Mouse (Mus musculus) large intestine, adult 2 months (tissue): ENCODE results near the gene Emc10. TPM values are rescaled to one million over a fixed set of nuclear protein-coding genes. Genes with fewer than 3 reads are reported as not detected.

Experiments used
- DNase-seq: peaks from one replicate; pipeline ENCODE4 v3.0.0-alpha.2; 2012; ENCODE audit warnings: low read depth, low spot score
- WGBS: fragments of 180-500 bp; shearing (Covaris S2); methylation state at CpG from one replicate; pipeline ENCODE4 v1.1.7; 2018; 5-methylcytosine and 5-hydroxymethylcytosine counted together
- polyA plus RNA-seq: library from polyadenylated mRNA; depleted of rRNA; stranded (reverse); fragments of >200 nt; gene quantifications from 2 replicates; pipeline ENCODE4 v1.2.3, GENCODE M21; 2012; rRNA removed

Emc10 gene
- polyA plus RNA-seq: 144 and 159 TPM in 2 replicates

DNA sequence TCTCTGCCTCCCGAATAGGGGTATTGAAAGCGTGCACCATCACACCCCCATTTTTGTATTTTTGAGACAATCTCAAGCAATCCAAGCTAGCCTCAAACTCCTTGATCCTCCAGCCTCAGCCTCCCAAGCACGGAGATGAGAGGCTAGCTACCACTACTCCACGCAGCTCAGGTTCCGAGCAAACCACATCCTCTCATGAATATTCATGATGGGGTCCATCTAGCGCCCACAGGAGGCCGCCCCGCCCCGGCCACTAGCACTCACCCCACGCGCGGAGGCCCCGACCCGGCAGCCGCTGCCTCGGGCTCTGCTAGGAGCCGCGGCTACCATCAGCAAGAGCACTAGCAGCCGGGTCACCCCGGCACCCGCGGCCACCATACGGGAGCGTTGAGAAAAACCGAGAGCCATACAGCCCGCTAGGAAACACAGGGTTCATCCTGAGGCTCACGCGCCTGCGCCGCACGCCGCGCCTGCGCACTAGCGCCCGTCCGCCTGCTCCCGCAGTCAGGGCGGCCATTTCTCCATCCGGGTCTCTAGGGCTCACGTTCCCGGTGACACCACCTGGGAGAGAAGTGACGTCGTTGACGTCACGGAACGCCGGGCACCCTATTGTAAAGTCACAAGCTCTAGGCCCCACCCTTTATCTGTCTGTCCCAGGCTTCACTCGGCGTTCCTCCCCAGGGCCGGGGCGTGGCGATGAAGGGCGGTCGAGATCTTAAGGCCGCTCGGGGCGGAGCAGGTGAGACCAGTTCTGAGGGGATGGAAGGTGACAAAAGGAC lies at the start of gene Emc10, which contains the start of gene Fam71e1:
Gene Emc10, minus strand, starts transcription at position 538 of the 779 bp plus-strand sequence.
Gene Fam71e1, plus strand, starts transcription at position 590 of the 779 bp plus-strand sequence.
- peak; percentile 93 for DNase-seq
- WGBS: under 1% methylated on average over 58 of the region's 58 CpGs

DNA sequence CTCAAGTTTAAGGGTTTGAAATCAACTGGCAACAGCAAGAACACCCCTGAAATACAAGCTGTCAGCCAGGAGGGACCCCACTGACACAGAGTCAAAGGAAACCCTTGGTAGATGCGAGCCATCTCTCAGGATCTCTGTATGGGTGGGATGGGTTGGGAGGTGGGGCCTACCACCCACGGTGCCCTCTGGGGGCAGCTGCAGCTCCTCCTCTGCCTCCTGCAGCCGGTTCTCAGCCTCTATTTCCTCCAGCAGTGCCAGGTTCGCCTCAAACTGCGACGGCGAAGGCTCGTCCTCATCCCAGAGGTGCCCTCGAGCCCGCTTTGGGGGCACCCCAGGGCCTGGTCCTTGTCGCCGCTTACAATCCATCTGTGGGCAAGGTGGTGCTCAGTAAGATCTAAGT lies 46.7 kb upstream of the Emc10 start:
- DNase-seq: no peak
- 82% methylated on average over 12 of the region's 12 CpGs for WGBS

GRCm38 (mm10) chr7:44542555-44542954 lies 46.2 kb upstream of the Emc10 start:
- no peak for DNase-seq
- WGBS: 89% methylated on average over 11 of the region's 11 CpGs

GRCm38 (mm10) chr7:44538756-44539624 lies 42.7 kb upstream of the Emc10 start:
- no peak for DNase-seq
- WGBS: 92% methylated on average over 41 of the region's 41 CpGs

GRCm38 (mm10) chr7:44537496-44537895 lies 41.2 kb upstream of the Emc10 start:
- no peak for DNase-seq
- 92% methylated on average over 13 of the region's 13 CpGs for WGBS

DNA sequence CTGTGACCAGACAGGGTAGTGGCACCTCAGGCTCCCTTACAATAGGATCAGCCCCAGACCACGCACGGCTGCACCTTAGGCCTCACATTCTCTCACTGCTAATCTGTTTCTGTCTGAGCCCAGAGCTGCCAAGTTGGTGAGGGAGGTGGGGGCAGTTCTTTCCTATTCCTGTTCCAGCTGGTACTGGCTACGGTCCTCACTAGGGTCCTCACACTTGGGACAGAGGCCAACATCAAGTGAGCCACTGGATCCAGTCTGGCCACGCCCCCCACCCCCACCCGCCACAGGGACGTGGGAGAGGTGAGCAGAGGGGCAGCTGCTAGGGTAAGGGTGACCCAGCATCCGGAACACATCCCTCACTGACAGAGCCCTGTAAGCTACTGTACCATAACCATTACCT lies 40.7 kb upstream of the Emc10 start:
- WGBS: 81% methylated on average over 7 of the region's 7 CpGs
- no peak for DNase-seq

- no peak for DNase-seq
- whole genome bisulfite sequencing: 68% methylated on average over 6 of the region's 6 CpGs
These were observed 40.2 kb upstream of the Emc10 start for GRCm38 (mm10) chr7:44536590-44536968.

GRCm38 (mm10) chr7:44535657-44536589 lies 39.6 kb upstream of the Emc10 start:
- 93% methylated on average over 27 of the region's 27 CpGs for WGBS
- no peak for DNase-seq

DNA sequence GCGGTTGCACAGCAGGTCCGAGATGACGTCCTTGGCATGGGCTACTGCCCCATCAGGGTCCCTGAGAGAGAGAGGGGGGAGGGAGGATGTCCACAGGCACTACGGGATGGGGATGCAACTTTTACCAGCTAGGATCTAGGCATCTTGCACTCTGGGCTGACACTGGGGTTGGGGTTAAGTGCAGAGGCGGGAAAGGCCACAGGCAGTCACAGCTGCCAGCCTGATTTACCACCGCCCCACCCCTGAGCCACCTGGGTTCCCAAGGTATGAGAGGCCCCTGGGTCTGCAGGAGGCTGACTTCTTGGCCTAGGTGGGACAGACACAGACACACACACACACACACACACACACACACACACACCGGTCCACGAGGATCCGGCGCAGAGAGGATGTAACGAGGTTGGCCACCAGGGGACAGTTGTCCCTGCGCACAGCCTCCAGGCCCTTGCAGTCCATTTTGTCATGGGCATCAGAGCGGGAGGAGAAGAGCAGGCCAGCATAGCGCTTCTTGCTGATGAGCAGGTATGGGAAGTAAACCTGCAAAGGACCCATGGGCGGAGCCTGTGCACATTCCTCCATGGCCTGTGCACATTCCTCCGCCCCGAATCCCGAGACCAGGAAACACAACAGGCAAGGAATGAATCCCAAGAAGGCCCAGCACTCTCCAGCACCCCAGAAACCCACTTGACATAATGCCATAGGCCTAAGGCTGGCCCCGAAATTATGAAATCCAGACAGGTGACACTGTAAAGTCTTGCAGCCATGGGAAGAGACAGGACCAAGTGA lies 38.5 kb upstream of the Emc10 start:
- WGBS: 86% methylated on average over 19 of the region's 19 CpGs
- no peak for DNase-seq

DNA sequence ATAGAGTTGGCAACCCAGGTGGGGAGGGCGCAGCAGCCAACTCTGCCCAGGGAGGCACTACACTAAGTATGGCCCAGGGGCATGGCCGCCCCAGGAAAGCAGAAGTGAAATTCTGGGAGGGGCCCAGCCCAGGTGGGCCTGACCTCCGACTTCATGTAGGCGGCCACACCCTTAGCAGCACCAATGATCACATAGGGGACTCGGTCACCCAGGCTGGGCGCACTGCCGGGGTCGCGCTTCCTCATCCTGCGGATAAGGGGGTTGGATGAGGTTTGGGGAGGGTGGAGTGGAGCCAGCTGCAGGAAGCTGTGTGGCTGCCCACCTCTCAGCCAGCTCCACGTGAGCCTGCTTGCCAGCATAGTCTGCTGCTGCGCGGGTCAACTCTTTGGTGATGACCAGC lies 37.9 kb upstream of the Emc10 start:
- 84% methylated on average over 13 of the region's 13 CpGs for WGBS
- DNase-seq: no peak

DNA sequence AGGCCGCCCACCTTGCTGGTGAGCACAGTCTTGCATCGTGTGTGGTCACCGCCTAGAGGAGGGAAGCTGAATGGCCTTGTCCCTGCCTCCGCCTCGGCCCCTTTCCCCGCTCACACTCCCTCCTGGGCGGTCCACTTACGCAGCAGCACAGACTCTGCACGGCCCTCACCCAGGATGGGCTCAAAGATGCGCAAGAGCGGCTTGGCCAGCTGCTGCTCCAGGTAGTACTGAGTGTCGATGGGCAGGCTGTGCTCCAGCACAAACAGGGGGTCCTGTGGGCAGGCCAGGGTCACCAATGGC lies 37.4 kb upstream of the Emc10 start:
- 92% methylated on average over 12 of the region's 12 CpGs for WGBS

DNA sequence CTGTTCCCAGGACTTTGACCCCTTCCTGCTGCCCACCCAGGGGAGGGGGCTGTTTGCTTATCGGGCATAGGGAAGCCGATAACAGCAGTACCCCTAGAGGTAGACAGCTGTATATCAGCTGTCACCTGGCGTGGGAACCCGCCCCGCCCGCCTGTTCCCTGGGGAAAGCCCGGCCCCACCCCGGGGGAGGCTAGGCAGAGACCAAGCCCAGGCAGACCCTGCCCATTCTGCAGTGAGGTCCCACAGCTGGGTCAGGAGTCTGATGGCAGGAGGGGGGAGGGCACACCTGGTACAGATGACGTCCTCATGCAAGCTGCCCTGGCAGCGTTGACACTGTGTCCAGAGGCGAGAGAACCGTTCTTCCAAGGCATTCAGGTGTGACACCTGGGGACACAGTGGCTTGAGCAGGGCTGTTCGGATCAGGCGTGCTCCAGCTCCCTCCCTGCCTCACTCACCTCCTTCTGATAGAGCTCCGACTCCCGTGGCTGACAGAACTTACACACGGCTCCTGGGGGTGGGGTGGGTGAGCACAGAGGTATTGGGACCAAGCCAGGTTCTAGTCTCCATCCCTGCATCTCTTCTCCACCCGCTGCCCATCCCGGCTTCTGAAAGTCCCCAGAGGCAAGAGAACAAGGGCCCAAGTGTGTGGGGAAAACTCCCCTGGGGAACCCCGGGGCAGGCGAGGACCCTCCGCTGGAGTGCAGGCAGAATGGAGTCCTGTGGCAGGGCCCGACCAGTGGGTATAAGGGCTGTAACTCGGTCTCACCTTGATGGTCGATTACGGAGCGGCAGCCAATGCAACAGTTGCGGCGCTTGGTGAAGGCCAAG lies 36.8 kb upstream of the Emc10 start:
- no peak for DNase-seq
- 64% methylated on average over 29 of the region's 29 CpGs for WGBS

More for the DNA sequence above, 37.4 kb upstream of the Emc10 start:
- DNase-seq: no peak

DNA sequence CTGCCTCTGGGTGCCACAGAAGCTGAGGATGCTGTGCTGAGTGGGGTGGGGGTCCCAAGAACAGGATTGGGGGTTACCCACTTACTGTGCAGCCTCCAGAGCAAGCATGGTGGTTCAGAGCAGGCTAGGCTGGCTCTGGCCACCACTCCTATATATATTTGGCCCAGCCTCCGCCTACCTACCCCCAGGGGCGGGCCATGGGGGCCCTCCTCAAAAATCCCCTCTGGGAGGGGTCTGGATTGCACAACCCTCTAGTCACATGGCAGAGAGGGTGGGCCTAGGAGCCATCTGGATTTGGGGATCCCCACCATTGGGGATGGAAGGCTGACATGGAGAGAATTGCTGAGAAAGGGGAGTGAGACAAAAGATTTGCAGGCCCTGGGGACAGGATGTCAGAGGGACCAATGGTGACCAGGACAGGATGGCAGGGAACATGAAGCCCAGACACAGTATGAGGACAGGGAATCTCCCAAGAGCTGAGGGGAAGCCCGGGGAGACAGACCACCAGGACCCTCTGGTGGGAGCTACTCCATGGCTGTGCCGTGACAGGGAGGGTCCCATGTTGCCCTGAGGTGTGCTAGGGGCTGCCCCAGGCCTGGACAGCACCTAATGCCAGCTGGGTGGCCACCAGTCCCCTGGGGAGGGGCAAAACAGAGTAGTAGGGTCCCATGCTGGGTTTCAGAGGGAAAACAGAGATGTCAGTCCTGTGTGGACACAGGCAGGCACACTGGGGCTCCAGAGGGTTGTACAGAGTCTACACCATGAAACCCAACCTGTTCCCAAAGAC lies 35.8 kb upstream of the Emc10 start, which contains the start of gene Spib:
Gene Spib, minus strand, starts transcription at position 126 of the 787 bp plus-strand sequence.
- WGBS: 89% methylated on average over 4 of the region's 4 CpGs

DNA sequence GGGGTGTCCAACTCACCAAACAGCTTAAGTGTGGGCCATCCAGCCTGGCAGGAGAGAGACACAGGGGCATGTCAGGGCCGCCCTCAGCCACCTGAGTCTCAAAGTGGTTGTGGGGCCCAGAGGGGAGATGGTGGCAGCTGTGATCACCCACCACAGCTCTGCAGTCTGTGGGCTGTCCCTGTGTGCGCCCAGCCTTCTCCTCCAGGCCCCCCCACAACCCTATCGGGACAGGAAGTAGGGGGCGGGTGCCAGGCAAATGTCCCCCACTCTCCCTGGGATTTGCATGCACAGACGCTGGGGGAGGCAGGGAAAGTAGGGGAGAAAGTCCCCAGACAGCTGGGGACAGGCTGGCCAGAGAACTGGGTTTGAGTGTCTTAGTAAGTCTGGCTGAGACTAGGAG lies 34.9 kb upstream of the Emc10 start:
- no peak for DNase-seq
- WGBS: 53% methylated on average over 5 of the region's 5 CpGs

More for the DNA sequence above, 35.8 kb upstream of the Emc10 start, which contains the start of gene Spib:
- no peak for DNase-seq

DNA sequence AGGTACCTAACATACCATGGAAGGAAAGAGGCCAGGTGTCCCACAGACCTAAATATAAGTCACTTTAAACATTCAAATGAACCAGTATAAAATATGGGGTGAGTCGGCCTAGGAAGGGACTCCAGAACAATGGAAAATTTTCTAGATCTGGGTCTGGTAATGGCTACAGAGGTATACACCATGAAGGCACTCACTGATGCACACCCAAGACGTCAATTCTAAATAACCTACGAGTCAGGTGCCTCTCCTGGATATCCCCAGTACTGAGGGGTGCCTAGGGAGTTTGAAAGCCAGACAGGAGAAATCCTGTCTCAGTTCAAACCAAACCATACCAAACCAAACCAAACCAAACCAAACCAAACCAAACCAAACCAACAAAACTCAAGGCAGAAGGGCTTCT lies 34.2 kb upstream of the Emc10 start:
- no peak for DNase-seq
- 75% methylated on average over 3 of the region's 3 CpGs for WGBS

DNA sequence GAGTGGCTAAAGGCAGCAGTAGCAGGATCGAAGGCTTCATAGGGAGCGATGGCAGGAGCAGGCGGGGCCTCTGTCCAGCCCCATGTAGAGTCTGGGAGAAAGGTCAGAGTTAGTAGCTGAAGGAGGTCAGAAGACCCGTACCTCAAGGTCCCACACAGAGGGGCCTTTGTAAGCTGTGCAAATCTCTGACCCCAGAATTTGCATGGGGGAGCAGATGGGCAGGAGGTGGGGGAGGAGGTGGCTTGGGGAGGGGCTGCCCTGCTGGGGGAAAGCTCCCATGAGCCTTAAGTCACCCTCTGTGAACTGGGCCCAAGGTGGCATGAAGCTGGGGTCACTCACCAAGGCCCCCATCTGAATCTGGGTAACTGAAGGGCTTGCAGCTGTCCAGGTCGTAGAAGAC lies 33.2 kb upstream of the Emc10 start:
- WGBS: 65% methylated on average over 5 of the region's 5 CpGs
- DNase-seq: no peak
